Mouse (Mus musculus): ENCODE measurements around the gene Myrip.
"Not testable (repeated sequence)": the region's sequence is repeated elsewhere in the genome, so short reads cannot be mapped to it uniquely, and the experiment has no call there.

The Myrip gene

GRCm38 (mm10) chr9:120301213-120301612 is at the start of gene Myrip:
Gene Myrip, plus strand, starts transcription at chr9:120301513.
- not testable (repeated sequence) for DNase-seq (ENCODE audit: low read depth)

GRCm38 (mm10) chr9:120259805-120260204 is 41.5 kb upstream of the Myrip start:
- DNase-seq (ENCODE audit: low read depth), result peak; percentile 55

- DNase-seq (ENCODE audit: low read depth), result no peak
Observed at GRCm38 (mm10) chr9:120263994-120264393, 37.3 kb upstream of the Myrip start.

DNA sequence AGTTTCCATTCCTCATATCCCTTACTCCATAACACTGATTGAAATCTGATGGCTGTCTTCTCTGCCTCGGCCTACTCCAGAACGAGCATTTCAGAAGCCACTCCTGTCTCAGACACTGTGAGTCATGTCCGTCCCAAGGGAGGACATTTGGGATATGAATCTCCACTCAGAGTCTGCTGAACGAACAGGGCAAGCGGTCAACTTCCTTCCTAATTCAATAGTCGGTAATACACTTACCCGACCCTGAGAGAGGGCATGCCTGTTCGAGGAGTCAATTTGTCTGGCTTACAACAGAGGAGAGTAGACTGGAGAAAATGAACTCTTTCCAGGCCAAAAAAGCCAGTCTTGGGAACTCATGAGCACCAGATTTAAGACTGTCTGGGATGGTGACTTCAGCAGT is 28.2 kb upstream of the Myrip start:
- no peak for DNase-seq (ENCODE audit: low read depth)

- no peak for DNase-seq (ENCODE audit: low read depth)
Observed at GRCm38 (mm10) chr9:120275226-120275625, 26.1 kb upstream of the Myrip start.

GRCm38 (mm10) chr9:120281147-120281546 is 20.2 kb upstream of the Myrip start:
- no peak for DNase-seq (ENCODE audit: low read depth)

DNA sequence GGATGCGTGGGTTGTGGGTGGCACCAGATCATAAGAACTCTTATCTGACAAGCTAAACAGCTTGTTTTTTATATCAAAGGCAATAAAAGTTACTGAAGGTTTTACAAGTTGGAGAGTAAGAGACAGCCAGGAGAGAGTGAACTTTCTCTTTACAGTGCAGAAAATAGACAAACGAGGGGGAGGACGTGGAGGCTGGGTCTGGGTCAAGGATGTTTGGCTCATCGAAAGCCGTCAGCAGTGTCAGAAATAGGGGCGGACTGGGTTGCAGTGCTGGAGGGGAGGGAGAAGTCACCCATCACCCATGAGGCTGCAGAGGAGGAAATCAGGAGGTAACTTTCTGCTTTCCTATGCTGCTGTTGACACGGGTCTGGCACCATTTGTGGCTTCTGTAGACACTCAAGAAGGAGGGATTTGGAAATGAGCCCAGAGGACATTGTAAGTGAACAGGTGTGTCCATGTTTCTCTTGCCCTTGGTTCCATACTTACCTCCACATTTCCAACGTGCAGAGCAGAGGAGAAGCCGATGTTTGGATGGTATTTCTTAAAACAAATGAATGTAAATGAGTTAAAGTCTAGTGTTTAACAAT is 18.8 kb upstream of the Myrip start:
- DNase-seq (ENCODE audit: low read depth), result no peak

DNA sequence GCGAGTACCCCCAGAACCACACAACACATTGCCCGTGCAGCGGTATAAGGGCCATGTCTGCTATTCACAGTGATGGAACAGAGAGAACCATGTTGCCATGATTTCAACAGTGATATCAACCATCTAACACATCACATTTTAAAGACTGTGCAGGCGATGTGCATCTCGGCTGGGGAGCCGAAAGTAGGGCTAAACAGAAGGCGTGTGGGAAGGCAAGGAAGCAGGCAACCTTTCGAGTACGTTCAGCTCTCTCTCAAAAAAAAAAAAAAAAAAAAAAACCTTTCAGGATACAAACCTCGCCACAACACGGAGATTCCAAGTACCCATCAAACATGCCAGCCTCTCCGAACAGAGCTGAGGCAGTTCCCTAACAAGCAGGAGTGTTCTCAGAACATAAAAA is 17.8 kb upstream of the Myrip start:
- DNase-seq (ENCODE audit: low read depth), result no peak

GRCm38 (mm10) chr9:120288011-120288410 is 13.3 kb upstream of the Myrip start:
- no peak for DNase-seq (ENCODE audit: low read depth)

DNA sequence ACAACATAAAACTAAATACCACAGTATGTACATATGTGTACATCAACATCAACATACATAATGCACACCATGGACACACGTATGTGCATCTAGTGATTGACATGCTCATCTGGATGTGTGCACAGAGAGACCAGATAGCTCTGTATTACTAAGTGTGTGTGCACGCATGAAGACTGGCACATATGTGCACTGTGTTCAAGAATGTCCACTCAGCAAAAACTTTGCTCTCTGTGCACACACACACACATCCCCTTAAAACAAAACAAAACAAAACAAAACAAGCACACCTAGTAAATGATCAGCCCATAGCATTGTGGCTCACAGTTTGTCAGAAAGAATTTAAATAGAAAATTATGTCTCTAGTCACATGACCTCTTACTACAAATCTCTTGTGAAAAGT is 10.9 kb upstream of the Myrip start:
- no peak for DNase-seq (ENCODE audit: low read depth)

GRCm38 (mm10) chr9:120292488-120292887 is 8.8 kb upstream of the Myrip start:
- DNase-seq (ENCODE audit: low read depth), result no peak

- no peak for DNase-seq (ENCODE audit: low read depth)
Observed at GRCm38 (mm10) chr9:120295527-120295926, 5.8 kb upstream of the Myrip start.

DNA sequence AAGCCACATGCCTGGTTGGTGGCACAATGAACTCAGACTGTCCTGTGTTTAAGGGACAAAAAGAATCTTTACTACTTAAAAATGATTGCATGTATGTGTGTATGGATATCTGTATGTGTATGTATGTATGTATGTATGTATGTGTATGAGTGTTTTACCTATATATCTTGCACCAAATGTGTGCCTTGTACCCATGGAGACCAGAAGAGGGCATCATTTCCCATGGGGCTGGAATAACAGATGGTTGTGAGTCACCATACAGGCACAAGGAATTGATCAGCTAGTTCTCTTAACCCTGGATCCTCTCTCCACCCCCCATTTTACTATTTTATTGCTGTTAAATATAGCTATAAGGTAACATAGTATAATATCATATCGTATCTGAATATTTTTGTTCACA is 4.4 kb upstream of the Myrip start:
- no peak for DNase-seq (ENCODE audit: low read depth)

- no peak for DNase-seq (ENCODE audit: low read depth)
Observed at GRCm38 (mm10) chr9:120299429-120299828, 1.9 kb upstream of the Myrip start.

- DNase-seq (ENCODE audit: low read depth), result no peak
Observed at GRCm38 (mm10) chr9:120302980-120303452, 1.7 kb downstream of the Myrip start.

- no peak for DNase-seq (ENCODE audit: low read depth)
Observed at GRCm38 (mm10) chr9:120303453-120304299, 2.4 kb downstream of the Myrip start.

- no peak for DNase-seq (ENCODE audit: low read depth)
Observed at GRCm38 (mm10) chr9:120304300-120305137, 3.2 kb downstream of the Myrip start.

DNA sequence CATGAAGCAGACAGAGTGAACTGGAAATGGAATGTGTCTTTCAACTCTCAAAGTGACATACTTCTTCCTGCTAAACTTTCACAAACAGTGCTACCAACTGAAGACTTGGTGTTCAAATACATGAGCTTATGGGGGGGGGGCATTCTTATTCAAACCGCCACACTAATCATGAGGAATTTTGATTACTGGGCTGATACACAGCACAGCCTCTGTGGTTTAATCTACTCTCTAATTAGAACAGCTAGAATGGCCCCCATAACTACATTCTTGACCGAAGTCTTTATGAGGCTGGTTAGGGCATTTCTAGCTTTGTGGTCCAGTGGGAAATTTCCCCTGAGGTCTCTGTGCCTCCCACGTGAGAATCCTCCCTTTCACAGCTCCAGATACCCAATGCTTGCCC is 13.9 kb downstream of the Myrip start:
- DNase-seq (ENCODE audit: low read depth), result no peak

DNA sequence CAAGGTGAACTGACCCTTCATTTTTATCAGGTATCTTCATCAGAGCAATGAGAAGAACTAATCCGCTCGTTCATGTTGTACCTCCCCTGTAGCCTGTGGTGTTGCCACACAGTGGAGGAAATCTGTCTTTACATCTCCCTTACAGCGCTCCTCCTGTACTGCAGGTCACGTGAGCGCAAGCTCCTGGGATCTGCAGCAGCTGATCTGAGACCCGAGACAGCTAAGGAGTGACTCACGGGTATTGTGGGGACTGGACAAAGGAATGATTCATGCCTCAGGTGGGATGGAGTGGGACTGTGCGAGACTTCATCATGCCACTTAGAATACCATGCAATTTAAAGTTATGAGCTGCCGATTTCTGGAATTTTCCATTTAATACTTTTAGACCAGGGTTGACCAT is 17.8 kb downstream of the Myrip start:
- no peak for DNase-seq (ENCODE audit: low read depth)

DNA sequence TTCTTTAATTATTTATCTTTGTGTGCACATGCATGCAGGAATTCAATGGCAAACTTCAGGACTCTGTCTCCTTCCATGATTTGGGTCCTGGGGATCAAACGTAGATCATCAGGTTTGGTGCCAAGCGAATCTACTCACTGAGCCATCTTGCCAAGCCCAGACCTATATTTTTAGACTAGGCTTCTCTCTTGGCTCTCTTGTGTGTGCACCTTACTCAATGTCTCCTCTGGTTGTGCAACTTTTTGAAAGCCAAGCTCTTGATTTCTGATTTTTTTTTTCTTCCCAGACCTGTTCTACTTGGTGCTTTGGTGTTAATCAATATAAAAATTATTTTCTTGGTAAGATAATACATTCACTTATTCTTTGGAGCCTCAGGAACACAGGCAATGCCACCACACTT is 19.3 kb downstream of the Myrip start:
- DNase-seq (ENCODE audit: low read depth), result no peak

GRCm38 (mm10) chr9:120322702-120323426 is 21.6 kb downstream of the Myrip start:
- no peak for DNase-seq (ENCODE audit: low read depth)

- not testable (repeated sequence) for DNase-seq (ENCODE audit: low read depth)
Observed at GRCm38 (mm10) chr9:120331048-120331447, 29.7 kb downstream of the Myrip start.
